27 mouse cellular contexts compared by ENCODE assay signal in the genomic region with DNA sequence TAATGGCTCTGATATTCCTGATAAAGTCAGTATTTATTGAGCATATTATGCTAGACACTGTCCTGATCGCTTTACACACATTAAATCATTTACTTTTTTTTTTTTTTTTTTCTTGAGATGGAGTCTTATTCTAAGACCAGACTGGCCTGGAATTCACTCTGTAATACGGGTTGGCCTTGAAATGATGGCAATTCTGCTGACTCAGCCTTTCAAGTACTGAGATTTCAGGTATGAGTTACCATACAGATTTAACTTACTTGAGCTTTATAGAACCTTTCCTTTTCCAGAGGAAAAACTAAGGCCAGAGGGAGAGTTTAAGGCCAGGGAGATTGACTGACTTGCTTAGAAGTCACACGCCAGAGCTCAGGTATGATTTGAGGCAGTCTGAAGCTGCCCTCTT.
"Had no signal": no experiment of that assay in that cellular context is flagged by ENCODE, and none has a peak within 500 bp of the region (broad histone marks: within the 10 kb centered on the region; RNA-seq: fewer than 3 reads in every experiment).

No protein-coding gene starts in this region.

- H3K4me2 ChIP-seq: embryonic facial prominence, embryonic 12.5 days; embryonic facial prominence, embryonic 13.5 days; embryonic facial prominence, embryonic 15.5 days; forebrain, embryonic 12.5 days; forebrain, embryonic 13.5 days; forebrain, embryonic 15.5 days had no signal

- H3K27me3 ChIP-seq: embryonic facial prominence, embryonic 12.5 days; embryonic facial prominence, embryonic 13.5 days; embryonic facial prominence, embryonic 15.5 days; forebrain, embryonic 12.5 days; forebrain, embryonic 13.5 days; forebrain, embryonic 15.5 days had no signal

- H3K9ac ChIP-seq: embryonic facial prominence, embryonic 12.5 days; embryonic facial prominence, embryonic 13.5 days; embryonic facial prominence, embryonic 15.5 days; forebrain, embryonic 12.5 days; forebrain, embryonic 13.5 days; forebrain, embryonic 15.5 days; forebrain, postnatal 0 days had no signal

- ATAC-seq: forebrain, embryonic 13.5 days; forebrain, embryonic 14.5 days; forebrain, embryonic 15.5 days; forebrain, embryonic 16.5 days; forebrain, postnatal 0 days had no signal

- H3K4me3 ChIP-seq: embryonic facial prominence, embryonic 10.5 days; embryonic facial prominence, embryonic 12.5 days; embryonic facial prominence, embryonic 13.5 days; embryonic facial prominence, embryonic 15.5 days; erythroblast, embryonic 14.5 days; forebrain, embryonic 10.5 days; forebrain, embryonic 12.5 days; forebrain, embryonic 13.5 days; forebrain, embryonic 15.5 days; gastrocnemius, adult 2 months; heart, adult 2 months; heart, embryonic 10.5 days had no signal

- H3K9me3 ChIP-seq: embryonic facial prominence, embryonic 10.5 days; embryonic facial prominence, embryonic 12.5 days; embryonic facial prominence, embryonic 13.5 days; embryonic facial prominence, embryonic 15.5 days; forebrain, embryonic 10.5 days; forebrain, embryonic 12.5 days; forebrain, embryonic 13.5 days; forebrain, embryonic 15.5 days; heart, embryonic 10.5 days had no signal

- H3K4me1 ChIP-seq: embryonic facial prominence, embryonic 12.5 days; embryonic facial prominence, embryonic 13.5 days; embryonic facial prominence, embryonic 15.5 days; forebrain, embryonic 10.5 days; forebrain, embryonic 12.5 days; forebrain, embryonic 13.5 days; forebrain, embryonic 15.5 days; heart, embryonic 10.5 days had no signal

- H3K36me3 ChIP-seq: embryonic facial prominence, embryonic 10.5 days; embryonic facial prominence, embryonic 12.5 days; embryonic facial prominence, embryonic 13.5 days; embryonic facial prominence, embryonic 15.5 days; forebrain, embryonic 10.5 days; forebrain, embryonic 12.5 days; forebrain, embryonic 15.5 days; heart, embryonic 10.5 days had no signal

- DNase-seq: cerebellum, adult 9-11 months; cerebellum, postnatal 10 days; cerebellum, postnatal 14 days; cerebellum, postnatal 25 days; cerebellum, postnatal 36 days; embryo, embryonic 11 days; forebrain, postnatal 0 days; gastrocnemius, adult 2 months; gastrocnemius, postnatal 10 days; gastrocnemius, postnatal 14 days; gastrocnemius, postnatal 25 days; gastrocnemius, postnatal 36 days; heart, adult 11 months; heart, adult 18-20 months; heart, adult 2 months had no signal

- H3K27ac ChIP-seq: embryonic facial prominence, embryonic 10.5 days; embryonic facial prominence, embryonic 12.5 days; embryonic facial prominence, embryonic 13.5 days; embryonic facial prominence, embryonic 15.5 days; forebrain, embryonic 10.5 days; forebrain, embryonic 12.5 days; forebrain, embryonic 13.5 days; forebrain, embryonic 15.5 days; gastrocnemius, adult 2 months; heart, adult 2 months; heart, embryonic 10.5 days had no signal
